Mouse (Mus musculus): ENCODE results near the gene Ahcy. TPM values are rescaled to one million over a fixed set of nuclear protein-coding genes. Genes with fewer than 3 reads are reported as not detected.

Gene Ahcy
- polyA plus RNA-seq (2012; rRNA removed), result 276 and 345 TPM in 2 replicates

DNA sequence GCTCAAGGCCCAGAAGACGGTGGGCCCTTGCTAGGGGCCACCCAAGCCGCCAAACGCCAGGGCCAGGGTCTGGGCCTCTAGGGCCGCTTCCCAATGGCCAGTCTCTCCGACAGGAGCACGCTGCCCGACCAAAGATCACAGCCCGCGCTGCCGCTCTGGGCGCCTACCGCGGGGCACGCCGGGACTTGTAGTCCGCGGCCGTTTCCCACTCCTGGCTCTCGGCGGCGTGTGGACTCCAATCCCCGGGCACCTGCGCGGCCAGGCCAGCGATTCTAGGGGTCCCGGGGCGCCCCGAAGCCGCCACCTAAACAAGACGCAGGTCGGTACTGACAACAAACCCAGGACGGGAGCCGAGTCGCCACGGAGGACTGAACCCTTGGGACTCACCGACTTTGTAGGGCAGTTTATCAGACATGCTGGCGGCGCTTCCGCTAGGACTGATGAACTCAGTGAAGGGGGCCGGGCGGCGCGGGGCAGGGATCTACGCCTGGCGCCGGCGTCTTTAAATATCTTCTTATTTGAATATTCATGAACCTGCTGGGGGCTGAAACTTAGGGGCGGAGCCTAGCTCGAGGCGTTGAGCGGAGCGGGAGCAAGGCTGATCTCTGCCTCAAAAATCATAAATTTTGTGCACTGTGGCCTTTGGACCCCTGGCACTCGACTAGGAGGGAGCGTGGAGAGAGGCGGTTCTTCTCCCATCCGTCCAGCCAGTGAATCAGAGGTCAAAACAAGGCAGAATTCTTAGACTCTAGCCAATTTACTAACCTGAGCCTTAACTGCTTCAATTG is at the start of gene Ahcy:
Ahcy (minus strand) TSS at position 520 of the 788 bp plus-strand sequence.

DNA sequence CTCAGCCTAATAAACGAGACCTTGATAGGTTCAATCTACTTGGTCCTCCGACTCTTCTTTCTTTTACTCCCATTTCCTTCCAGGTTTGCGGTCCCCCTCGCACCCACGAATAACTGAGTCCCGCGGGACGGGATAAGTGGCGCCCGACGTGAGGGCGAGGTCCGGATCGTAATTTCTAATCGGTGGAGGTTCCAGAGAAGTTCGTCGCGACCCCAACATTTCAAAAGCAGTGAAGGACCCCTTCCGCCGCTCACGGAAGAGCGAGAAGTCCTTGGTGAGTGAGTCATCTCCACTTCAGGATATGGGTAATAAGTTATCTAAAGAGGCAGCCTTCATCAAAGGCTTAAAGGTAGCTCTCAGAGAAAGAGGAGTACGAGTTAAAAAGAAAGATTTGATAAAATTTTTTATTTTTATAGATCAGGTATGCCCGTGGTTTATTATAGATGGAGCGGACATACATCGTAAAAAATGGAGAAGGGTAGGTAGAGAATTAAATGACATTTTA is 56.0 kb downstream of the Ahcy start, which contains the start of gene Gm14226:
Gm14226 (plus strand) TSS at position 16 of the 505 bp plus-strand sequence.

Other genes with a start within 250 kb of the Ahcy start
- 33.3 and 37.9 TPM in 2 replicates for gene Eif2s2, start 181.6 kb downstream of the Ahcy start, polyA plus RNA-seq (2012; rRNA removed)
- gene Gm14226, start 56.2 kb downstream of the Ahcy start, polyA plus RNA-seq (2012; rRNA removed), result 0.30 and 0.38 TPM in 2 replicates
- gene Itch, start 59.0 kb upstream of the Ahcy start, polyA plus RNA-seq (2012; rRNA removed), result 7.3 and 8.5 TPM in 2 replicates
- gene Dynlrb1, start 162.0 kb upstream of the Ahcy start, polyA plus RNA-seq (2012; rRNA removed), result 162 and 180 TPM in 2 replicates
- gene Map1lc3a, start 201.8 kb upstream of the Ahcy start, polyA plus RNA-seq (2012; rRNA removed), result 18.8 and 21.8 TPM in 2 replicates